Mouse (Mus musculus): ENCODE results near the gene Prss22.

The Prss22 gene

DNA sequence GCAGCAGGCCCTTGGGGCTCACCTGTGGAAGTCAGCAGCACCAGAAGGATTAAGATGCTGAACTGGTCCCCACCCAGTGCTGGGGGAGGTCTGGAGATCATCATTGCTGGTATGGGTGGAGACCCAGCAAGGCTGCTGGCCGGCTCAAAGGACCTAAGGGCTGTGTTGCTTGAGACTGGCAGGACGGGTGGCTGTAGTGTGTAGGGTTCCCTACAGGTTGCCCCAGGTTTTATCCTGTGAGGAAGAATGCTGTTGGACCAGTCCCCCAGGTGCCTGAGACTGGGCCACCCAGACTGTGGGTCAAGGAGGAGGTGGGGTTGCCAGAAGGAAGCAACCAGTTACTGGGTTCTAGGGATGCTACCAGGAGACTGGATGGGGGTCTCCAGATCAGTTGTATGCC lies at the start of gene Prss22:
Gene Prss22, minus strand, starts transcription at position 200 of the 400 bp plus-strand sequence.
- DNase-seq (ENCODE audit: low read depth) = no peak

DNA sequence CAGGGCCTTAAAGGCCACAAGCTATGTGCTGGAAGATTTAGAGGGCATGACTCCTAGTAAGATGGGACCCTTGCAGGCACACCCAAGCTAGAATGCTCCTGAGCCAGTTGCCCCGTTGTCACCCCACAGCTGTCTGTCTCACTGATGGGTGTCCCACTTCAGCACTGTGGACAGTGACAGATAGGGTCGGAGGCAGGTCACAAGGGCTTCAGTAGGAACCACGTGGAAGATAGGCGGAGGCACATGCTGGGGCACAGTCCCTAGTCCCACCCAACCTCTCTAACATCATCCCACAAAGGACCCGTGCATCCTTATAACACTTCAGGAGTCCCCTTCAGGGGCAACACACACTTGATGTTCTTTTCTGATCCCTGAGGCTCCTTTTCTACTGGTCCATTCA lies 48.1 kb upstream of the Prss22 start:
- no peak for DNase-seq (ENCODE audit: low read depth)

DNA sequence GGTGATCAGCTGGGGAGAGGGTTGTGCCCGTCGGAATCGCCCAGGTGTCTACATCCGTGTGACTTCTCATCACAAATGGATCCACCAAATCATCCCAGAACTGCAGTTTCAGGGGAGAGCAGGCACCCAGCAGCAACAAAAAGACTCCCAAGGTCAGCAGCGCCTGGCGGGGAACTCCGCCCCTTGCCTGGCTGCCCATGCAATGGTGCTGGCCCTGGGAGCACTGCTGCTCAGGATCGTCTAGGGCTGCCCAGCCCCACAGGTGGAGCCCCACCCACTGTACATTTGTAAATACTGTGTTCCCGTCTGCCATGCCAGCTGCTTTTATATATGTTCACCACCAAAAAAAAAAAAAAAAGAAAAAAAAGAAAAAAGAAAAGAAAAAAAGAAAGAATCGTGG lies 47.7 kb upstream of the Prss22 start:
- DNase-seq (ENCODE audit: low read depth) = no peak

DNA sequence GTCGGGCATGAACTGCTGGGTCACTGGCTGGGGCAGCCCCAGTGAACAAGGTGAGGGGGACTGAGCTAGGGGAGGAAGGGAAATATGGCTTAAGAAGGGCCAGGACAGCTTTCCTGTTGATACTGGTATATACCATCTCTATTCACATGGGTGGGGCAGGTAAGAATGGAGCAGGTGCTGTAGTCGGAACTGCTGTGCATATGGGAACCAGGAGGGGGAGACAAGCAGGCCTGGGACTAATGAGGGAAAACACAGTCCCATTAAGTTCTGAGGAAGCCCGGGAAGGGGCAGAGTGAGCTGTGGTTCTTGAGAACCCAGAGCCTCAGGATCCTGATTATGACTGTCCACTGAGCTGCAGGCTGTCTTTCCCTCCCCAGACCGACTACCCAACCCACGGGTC lies 46.6 kb upstream of the Prss22 start:
- DNase-seq (ENCODE audit: low read depth) = no peak

DNA sequence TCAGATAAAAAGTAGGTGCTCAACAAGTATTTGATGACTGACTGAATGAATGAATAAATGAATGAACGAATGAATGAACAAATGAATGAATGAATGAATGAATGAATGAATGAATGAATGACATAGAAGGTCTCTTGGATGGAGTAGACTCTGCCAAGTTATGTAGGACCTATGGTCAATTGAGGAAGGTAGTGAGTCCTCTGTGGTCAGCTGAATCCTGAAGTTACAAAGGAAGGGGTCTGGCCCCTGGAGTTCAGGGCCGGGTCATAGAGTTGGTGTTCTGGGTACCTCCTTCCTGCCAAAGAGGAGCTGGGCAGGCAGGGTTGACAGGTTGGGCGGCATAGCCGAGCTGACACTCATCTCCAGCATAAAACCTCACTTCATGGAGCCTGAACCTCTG lies 39.9 kb upstream of the Prss22 start, which contains the start of gene Prss27:
Gene Prss27, plus strand, starts transcription at position 301 of the 400 bp plus-strand sequence.
- no peak for DNase-seq (ENCODE audit: low read depth)

DNA sequence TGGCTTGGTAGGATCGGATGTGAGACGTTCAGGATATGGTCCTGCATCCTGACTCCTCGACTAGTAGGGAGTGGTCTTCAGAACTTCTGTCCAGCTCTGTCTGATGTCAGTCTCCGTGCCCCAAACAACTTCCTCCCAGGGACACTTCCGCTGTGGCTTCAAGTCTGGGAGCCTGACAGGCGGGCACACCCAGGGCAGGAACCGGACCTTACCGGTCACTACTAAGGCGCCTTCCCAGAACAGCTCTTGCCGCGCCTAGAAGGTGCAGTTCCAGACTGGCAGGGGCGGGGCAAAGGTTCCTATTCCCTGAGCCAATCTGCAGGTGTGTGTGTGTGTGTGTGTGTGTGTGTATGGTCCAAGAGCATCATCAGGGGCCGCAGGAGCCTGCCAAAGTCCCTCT lies 39.5 kb upstream of the Prss22 start:
- DNase-seq (ENCODE audit: low read depth) = no peak

DNA sequence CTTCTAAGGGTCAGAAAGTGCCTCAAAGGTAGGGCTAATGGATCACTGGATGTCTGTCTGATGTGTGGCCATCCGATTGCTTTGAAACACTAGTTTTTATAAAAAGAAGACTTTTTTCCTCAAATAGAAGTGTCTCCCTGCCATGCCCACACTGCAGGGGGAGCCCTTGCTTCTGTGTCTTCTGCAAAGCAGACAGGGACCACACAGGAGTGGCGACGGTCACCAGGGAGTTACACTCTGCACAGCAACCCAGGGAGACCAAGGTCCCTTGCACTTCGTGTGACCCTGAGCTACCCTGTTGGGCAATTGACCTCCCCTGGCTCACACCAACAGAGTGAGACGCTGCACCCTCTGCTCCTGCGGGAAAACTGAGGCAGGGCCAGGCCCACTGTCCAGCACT lies 39.1 kb upstream of the Prss22 start:
- no peak for DNase-seq (ENCODE audit: low read depth)

DNA sequence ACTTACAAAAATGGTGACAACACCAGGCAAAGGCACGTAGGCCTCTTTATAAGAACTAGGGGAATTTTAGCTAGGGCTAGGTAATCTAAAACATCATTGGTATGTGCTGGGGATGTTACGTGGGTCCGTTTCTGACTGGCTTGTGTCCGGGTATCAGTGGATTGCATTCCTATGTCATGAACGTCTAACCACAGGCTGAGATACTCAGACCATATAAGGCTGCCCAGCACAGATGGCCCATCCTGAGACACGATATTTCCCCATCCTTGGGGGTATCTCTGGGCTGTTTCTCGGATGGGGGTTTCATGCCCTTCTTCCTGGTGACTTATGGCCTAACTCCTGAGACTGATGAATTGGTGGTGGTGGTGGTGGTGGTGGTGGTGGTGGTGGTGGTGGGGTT lies 37.2 kb upstream of the Prss22 start:
- no peak for DNase-seq (ENCODE audit: low read depth)

DNA sequence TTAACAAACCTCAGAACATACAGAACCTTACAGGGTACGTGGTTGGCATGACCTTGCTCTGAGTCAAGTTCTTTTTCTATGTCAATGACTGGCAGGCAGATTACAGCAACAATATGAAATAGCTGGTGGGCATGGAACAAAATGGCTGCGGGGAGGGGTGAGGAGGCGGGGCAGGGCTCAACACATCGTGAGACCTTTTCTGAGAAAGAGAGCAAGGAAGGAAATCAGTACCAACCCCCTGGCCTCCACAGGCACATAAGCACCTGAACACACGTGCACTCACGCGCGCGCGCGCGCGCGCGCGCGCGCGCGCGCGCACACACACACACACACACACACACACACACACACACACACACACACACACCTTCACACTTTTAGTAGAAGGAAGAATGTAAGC lies 32.7 kb upstream of the Prss22 start:
- no peak for DNase-seq (ENCODE audit: low read depth)

DNA sequence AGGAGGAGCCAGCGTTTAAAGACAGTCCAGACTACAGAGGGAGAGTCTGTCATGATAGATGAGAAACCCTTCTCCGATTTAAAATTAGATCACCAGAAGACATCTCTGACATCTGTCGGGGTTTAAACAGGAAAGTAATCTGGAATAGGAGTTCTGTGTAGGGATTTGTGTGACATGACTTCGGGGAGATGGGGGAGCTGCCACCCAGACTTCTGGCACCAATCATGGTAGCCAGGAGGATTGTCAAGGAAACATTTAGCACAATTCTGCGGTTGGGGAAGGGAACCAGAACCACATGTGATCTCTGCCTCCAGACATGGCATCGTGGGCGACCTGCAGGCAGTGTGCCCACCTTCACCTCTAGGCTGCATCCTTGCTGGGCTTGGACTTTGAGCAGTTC lies 31.6 kb upstream of the Prss22 start:
- no peak for DNase-seq (ENCODE audit: low read depth)

DNA sequence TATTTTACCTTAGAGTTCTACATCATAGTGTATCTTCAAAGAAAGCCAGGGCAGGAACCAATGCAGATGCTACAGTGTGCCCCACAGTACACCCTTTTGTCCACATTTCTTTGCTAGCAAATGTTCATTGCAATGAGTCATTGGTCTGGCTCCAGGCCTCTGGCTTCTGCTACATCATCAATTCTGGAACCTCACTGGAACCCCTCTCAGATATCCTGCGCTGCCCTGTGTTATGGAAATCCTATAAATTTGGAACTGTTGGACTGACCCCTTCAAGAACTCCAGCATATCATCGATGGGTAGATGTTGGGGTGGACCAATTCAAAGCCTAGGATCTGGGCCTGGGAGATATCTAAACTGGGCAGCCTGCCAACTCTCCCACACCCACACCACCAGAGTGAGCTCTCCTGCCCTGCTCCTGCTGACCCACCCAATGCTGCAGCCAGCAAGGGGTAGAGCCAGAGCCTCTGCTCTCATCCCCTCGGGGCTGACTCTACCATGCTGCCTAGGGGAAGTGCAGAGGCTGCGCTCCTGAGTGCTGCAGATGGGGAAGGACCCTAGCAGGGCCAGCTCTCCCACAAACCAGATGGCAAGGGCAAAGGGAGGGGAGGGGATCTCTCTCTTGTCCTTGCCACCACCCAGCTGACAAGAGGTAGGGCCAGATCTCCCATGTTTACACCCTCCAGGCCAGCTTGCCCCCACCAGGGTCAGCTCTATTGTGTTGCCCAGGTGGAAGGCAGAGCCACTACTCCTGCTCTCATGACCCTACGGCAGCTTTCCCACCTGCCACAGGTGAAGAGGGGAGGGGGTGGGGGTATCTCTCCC lies 23.7 kb upstream of the Prss22 start:
- no peak for DNase-seq (ENCODE audit: low read depth)

DNA sequence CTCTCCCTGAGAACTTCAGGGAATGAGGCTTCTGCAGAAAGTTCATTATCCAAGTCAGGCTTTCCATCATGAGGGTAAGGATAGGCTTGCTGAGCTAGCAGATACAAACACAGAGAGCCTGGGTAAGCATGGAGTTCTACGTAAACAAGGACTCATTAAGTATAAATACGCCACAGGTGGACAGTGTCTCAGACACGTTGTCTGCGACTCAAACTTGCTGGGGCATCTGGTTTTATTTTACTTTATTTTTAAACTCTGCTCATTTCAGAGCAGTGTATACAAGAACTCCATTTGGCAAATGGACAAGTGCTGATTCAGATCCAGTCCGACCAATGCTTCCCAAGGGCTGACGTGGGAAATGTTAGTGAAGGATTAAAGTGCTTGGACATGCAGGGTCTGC lies 22.8 kb upstream of the Prss22 start:
- no peak for DNase-seq (ENCODE audit: low read depth)

DNA sequence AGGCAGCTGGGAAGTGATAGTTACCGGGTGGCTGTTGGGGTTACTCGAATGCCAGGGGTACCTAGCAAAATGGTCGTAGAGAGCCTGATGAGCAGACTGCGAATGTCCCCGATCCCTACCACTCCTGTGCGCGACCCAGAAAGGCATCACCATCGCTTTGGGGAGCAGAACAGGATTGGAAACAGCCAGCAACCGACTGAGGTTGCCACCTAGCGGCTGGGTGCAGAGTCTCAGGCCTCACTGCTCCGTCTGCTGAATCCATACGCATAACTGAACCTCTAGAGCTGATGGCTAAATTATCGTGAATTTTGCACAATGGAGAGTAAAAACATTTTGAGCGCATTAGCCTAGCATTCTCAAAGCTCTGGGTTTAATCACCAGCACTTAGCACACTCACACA lies 17.8 kb upstream of the Prss22 start:
- no peak for DNase-seq (ENCODE audit: low read depth)

DNA sequence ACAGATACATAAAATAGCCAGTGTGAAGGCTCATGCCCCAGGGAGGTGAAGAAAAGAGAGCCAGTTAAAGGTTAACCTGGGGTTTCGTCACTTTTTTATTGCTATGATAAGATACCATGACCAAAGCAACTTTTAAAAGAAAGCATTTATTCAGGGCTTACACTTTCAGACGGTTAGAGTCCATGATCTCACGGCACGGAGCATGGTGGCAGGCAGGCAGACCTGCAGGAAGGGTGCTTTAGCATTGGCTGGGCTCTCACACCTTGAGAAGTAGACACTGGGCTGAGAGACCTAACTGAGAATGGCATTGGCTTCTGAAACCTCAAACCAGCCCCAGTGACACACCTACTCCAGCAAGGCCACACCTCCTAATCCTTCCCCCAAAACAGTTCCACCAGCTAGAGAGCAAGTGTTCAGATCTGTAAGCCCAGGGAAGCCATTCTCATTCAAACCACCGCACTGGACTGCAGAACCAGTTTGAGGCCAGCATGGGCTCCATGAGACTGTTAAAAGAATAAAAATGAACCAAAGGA lies 16.6 kb upstream of the Prss22 start:
- no peak for DNase-seq (ENCODE audit: low read depth)

DNA sequence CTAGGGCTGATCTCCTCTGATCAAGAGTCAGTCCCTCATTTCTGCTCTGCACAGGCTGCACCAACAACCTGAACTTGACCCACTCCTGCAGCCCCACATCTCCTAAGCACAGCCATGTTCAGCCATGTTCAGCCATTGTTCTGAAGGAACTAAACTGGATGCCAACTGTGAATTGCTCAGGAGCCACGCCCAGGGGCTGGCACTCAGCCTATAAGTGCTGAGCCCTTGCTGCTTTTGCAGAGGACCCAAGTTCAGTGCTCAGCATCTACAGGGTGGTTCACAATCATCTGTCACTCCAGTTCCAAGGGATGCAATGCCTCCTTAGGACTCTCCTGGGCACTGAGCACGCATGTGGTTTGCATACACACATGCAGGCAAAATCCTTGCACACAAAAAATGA lies 15.0 kb upstream of the Prss22 start:
- no peak for DNase-seq (ENCODE audit: low read depth)

DNA sequence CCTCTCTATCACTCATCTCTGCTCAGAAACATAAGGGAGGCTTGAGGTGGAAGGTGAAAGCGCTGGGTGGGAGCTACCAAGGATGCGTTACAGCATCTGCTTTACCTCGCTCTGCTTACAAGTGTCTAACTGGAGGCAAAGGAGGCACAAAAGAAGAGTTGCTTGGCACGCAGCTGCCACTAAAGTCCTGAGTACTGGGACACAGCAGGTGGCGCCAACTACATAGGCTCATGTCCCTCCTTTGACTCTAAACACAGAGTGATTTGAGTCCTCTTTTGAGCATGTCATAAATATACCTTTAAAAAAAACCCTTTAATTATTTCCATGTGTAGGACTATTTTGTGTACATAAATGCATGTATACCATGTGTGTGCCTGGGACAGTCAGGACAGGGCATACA lies 11.7 kb upstream of the Prss22 start:
- DNase-seq (ENCODE audit: low read depth) = no peak

DNA sequence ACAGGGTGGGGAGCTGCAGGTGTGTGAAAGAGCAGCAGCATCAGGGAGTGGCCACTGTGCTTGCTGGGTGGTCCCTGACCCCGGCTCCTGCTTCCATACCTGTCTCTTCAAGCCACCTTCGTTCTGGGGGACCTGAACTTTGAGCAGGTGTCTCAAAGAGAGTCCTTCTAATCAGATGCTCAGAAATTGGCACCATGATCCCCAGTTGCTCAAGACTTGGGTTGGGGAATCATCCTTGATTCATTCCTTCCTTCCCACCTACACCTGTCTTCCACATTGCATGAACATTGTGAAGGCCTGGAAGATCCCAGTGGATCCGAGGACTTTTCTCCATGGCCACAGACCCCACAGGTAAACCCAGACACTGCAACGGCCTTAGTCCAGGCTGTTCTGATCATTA lies 10.2 kb upstream of the Prss22 start:
- no peak for DNase-seq (ENCODE audit: low read depth)

DNA sequence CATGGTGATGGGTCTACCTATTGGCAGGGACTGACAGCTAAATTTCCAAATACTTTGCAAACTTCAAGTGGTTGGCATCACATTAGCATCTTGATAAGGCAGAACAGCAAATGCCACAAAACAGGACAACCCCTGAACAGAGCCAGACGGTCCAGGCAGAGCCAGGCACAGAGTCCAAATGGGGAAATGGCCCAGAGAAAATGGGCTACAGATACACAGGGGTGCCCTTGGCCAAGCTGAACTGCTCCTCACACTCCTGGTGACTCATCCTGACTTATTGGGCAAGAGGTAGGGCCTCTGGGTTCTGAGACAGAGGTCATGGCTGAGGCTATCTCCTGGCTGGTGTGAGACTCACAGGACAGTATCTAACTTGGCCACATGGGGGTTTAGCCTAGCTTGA lies 9.5 kb upstream of the Prss22 start:
- DNase-seq (ENCODE audit: low read depth) = no peak

DNA sequence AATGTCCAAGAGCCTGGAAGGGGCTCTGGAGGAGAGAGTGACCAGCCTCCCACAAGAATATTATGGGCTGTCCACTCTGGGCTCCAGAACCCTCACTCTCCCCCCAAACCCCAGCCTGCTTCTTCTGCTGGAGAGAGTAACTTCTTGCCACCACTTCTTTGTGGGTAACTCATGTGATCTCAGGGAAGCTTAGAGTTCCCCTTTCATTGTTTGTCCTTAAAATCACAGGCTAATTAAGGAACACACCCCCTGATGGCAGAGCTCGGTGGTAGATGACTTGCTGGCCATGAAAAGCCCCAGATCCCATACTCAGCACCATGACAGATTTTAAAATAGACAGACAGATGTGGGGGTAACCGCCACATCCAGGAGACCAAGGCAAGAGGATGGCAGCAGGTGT lies 9.0 kb upstream of the Prss22 start:
- DNase-seq (ENCODE audit: low read depth) = no peak

DNA sequence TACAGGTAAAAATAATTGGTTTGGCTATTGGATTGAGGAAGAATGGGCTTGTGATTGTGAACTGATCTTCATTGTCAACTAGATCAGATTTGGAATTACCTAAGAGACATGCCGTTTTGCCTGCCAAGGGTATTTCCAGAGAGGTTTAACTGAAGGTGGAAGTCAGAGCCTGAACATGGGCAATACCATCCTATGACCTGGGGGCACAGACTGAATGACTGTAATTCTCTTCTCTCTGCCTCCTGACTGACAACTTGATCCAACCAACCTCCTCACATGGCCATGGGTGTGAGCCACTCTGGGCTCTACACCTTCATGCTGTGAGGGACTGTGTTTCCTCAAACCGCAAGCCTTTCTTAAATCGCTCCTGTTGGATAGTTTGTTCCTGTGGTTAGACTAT lies 7.1 kb upstream of the Prss22 start:
- no peak for DNase-seq (ENCODE audit: low read depth)

DNA sequence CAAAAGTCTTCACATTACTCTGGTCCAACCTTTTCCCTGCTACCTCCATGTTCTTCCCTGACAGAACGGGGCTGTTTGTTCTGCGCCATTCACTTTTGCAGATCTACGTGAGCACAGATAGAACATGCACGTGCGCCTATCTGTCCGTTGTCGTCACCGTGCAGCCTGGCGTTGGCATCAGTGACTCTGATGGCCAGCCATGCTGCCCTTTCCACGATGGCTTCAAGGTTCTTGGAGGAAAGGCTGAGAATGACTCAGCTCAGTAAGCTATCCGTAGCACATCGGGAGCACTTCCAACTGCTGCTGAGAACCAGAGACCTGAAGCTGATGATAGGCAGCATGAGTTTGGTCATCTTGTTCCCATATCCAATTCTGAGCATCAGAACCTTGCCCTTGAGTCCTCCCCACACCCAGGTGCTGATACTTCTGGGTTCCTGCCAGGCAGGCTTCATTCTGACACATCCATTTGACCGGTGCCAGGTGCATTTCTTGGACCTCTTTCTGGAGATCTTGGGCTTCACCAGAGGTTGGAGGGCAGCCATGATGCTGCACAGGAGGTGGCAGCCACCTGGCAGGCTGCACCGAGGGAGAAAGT lies 6.3 kb upstream of the Prss22 start:
- DNase-seq (ENCODE audit: low read depth) = no peak

DNA sequence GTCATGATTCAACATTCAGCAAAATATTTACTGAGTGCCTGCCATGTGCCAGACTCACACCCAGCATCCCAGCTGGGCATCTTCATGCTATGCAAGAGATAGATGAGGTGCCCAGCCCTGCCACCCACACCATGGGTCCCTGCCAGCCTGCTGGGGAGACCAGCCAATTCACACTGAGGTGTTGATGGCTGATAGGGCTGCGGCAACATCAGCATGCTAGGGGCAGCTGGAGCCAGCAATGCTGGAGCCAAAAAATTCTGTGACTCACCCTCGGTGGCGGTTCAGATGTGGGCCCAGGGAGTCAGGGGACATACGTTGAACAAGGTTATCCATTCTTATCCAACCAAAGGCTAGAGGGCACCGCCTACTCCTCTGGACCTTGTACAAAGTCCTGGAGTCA lies 2.5 kb upstream of the Prss22 start:
- no peak for DNase-seq (ENCODE audit: low read depth)

DNA sequence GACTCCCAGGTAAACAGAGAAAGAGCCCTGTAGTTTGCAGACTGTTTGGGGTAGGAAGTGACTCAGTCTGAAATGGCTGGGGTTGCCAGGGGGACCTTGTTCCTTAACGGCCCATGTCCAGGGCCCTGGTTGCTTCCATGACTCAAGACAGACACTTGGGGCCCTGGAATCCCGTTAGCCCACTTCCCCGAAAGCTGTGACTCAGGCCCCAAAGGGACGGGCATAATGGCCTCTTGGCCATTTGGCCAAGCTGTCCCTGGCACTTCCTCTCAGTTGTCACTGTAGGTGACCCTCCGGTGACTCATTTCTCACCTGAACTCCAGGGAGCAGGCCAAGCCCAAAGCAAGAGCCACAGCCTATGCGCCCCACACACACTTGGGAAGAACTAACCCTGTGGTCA lies 483 bp upstream of the Prss22 start:
- no peak for DNase-seq (ENCODE audit: low read depth)

DNA sequence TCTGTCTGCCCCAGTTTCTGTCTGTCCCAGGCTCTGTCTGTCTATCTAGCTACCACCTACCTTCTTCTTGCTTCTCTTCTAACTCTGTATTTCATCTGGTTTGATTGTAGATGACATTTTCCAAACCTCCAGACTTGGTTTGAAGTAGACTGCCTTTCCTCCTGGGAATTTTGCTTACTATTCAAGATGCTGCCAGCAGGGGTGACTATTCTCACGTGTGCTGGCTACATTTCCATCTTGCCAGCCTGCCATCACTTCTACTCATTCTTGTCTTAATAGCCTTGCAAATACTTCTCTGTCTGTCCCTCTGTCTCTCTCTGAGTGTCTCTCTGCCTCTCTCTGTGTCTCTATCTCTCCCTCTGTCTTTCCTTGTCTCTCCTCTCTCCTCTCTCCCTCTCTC lies 2.5 kb downstream of the Prss22 start:
- no peak for DNase-seq (ENCODE audit: low read depth)
